Mouse (Mus musculus) heart, embryonic 13.5 days (tissue): Measurements from ENCODE around the gene Gpr146. TPM values are rescaled to one million over a fixed set of nuclear protein-coding genes. Genes with fewer than 3 reads are reported as not detected.
"Not testable (repeated sequence)": the region's sequence is repeated elsewhere in the genome, so short reads cannot be mapped to it uniquely, and the experiment has no call there.

Experiments
- ATAC-seq: fragments of 200-750 bp; cut with Nextera tagmentation; 2 replicates; pipeline ENCODE4 v1.8.0; 2017; ENCODE audit warnings: moderate TSS enrichment; ENCODE audit not compliant: insufficient number of reproducible peaks, low FRiP score, low TSS enrichment; ENCODE audit errors: extremely low read depth
- H3K27ac ChIP-seq: fragments of 300-500 bp; sonication (generic); replicated peaks from 2 replicates; pipeline ENCODE4 v1.5.1; 2015; ENCODE audit warnings: moderate library complexity, mild to moderate bottlenecking, inconsistent platforms
- H3K27me3 ChIP-seq: fragments of 300-500 bp; sonication (generic); replicated peaks from 2 replicates; pipeline ENCODE4 v1.6.1; 2015; ENCODE audit warnings: mild to moderate bottlenecking, inconsistent platforms
- H3K36me3 ChIP-seq: fragments of 300-500 bp; sonication (generic); 2 replicates; pipeline ENCODE4 v1.6.1; 2015; ENCODE audit warnings: mild to moderate bottlenecking, inconsistent platforms
- H3K4me1 ChIP-seq: fragments of 300-500 bp; sonication (generic); 2 replicates; pipeline ENCODE4 v1.6.1; 2015; ENCODE audit warnings: inconsistent platforms
- H3K4me2 ChIP-seq: fragments of 300-500 bp; sonication (generic); 2 replicates; pipeline ENCODE4 v1.6.1; 2015; ENCODE audit warnings: inconsistent platforms, mild to moderate bottlenecking, moderate library complexity
- H3K4me3 ChIP-seq: fragments of 300-500 bp; sonication (generic); 2 replicates; pipeline ENCODE4 v1.5.1; 2015; ENCODE audit warnings: moderate library complexity, mild to moderate bottlenecking, inconsistent platforms
- H3K9ac ChIP-seq: fragments of 300-500 bp; sonication (generic); 2 replicates; pipeline ENCODE4 v1.6.1; 2015; ENCODE audit warnings: inconsistent platforms, mild to moderate bottlenecking, moderate library complexity
- H3K9me3 ChIP-seq: fragments of 300-500 bp; sonication (generic); 2 replicates; pipeline ENCODE4 v1.6.1; 2016; ENCODE audit warnings: inconsistent platforms
- WGBS: fragments of 180-500 bp; shearing (Covaris S2); methylation state at CpG from one replicate; pipeline ENCODE4 v1.1.7; 2015; ENCODE audit warnings: mixed read lengths; 5-methylcytosine and 5-hydroxymethylcytosine counted together
- polyA plus RNA-seq: library from polyadenylated mRNA; unstranded; fragments of >200 nt; fragmentation: Nextera tagmentation; extraction: Ambion mirVana; gene quantifications from 2 replicates; pipeline ENCODE4 v1.2.1, GENCODE M21; 2015

The Gpr146 gene
- 7.0 and 8.8 TPM in 2 replicates for polyA plus RNA-seq

DNA sequence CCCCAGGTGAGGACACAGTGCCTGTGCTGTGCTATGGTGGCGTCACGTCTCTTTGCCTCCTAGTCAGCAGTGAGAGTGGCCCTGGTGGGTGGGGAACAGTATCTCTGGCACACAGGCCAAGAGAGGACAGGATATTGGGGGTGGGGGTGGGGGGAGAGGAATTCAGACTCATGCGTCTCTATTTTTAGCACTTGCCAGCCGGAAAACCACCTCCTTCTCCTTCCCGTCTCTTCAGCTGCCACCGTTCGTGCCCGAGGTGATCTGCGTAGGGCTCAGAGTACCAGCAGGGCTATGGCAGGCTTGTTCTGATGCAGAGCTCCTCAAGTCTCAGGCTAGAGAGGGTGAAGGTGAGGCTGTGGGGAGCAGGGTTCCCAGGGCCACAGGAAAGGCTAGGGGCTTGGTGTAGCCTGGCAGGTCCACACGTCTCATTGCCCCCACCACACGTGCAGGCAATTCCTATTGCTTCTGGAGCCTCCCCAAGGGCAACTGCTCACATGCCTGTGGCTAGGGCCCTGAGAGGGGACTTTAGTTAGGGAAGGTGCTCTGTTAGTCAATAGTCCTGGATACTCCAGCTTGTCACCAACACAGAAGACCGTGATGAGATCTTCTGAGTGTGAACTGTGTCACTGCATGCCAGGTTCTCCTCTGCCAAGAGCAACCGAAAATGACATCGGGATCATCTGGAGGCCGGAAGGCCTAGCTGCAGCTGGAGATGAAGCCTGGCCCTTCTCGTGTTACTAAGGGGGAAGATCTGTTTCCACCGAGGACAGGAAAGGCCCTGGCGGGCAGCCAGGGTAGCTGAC, at the start of gene Gpr146:
Gpr146 (plus strand) TSS at position 230 of the 803 bp plus-strand sequence.
- Histone ChIP-seq H3K36me3 (no peaks in the 10 kb centered on the region), H3K9ac (peak within 1 kb of the TSS; percentile 88), H3K4me3 (peak within 1 kb of the TSS; percentile 28), H3K4me2 (peak within 1 kb of the TSS; percentile 78), H3K9me3 (no peaks in the 10 kb centered on the region), H3K27me3 (no peaks in the 10 kb centered on the region), H3K27ac (peak within 1 kb of the TSS; percentile 96), H3K4me1 (peaks cover 72% of the 10 kb centered on the region)
- ATAC-seq: no peak
- WGBS: 16% methylated on average over 18 of the region's 18 CpGs

DNA sequence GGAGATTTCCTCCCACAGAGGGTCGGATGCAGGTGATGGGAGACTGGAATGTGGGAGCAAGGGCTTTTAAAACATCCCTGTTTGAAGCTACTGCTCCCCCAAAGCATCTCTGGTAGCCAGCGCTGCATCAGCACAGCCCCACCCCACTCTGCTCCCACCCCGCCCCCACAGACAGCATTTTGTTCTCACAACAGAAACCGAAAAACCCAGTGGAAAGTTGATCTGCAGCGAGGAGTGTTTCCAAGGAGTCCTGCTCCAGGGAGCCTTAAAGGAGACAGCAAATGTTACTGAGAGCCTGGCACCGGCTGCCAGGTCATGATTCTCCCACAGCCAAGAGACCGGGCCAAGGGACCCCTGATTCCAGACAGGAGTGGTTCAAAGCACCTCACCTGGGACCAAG, 46.7 kb upstream of the Gpr146 start:
- H3K27me3 ChIP-seq: peaks cover 46% of the 10 kb centered on the region
- H3K27ac ChIP-seq: no peak overlapping the region
- ATAC-seq: no peak
- H3K4me2 ChIP-seq: no peak overlapping the region
- no peak overlapping the region for H3K4me3 ChIP-seq
- H3K9me3 ChIP-seq: no peaks in the 10 kb centered on the region
- WGBS: 68% methylated on average over 7 of the region's 7 CpGs
- peaks cover 14% of the 10 kb centered on the region for H3K4me1 ChIP-seq
- H3K36me3 ChIP-seq: peaks cover 13% of the 10 kb centered on the region
- H3K9ac ChIP-seq: no peak overlapping the region

DNA sequence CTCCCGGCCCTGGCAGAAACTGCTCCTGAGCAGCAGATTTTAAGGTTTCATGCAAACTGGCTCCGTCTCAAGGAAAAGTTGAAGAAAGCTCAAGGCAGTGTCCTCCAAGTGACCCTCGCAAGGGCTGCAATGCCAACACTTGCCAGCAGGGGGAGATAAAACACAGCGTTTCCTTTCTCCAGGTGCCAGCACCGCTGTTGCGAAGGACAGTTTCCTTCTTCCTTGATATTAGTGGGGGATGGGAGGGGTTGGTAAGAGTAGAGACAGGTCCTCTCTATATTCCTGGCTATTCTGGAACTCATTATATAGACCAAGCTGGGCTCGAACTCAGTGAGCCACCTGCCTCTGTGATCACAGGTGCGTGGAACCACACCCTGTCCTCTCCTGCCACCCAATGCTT, 45.8 kb upstream of the Gpr146 start:
- ATAC-seq: no peak
- H3K4me3 ChIP-seq: no peak overlapping the region
- peaks cover 13% of the 10 kb centered on the region for H3K4me1 ChIP-seq
- no peak overlapping the region for H3K27ac ChIP-seq
- no peak overlapping the region for H3K9ac ChIP-seq
- H3K4me2 ChIP-seq: no peak overlapping the region
- H3K27me3 ChIP-seq: peaks cover 37% of the 10 kb centered on the region
- H3K9me3 ChIP-seq: no peaks in the 10 kb centered on the region
- WGBS: 20% methylated on average over 8 of the region's 8 CpGs
- peaks cover 22% of the 10 kb centered on the region for H3K36me3 ChIP-seq

DNA sequence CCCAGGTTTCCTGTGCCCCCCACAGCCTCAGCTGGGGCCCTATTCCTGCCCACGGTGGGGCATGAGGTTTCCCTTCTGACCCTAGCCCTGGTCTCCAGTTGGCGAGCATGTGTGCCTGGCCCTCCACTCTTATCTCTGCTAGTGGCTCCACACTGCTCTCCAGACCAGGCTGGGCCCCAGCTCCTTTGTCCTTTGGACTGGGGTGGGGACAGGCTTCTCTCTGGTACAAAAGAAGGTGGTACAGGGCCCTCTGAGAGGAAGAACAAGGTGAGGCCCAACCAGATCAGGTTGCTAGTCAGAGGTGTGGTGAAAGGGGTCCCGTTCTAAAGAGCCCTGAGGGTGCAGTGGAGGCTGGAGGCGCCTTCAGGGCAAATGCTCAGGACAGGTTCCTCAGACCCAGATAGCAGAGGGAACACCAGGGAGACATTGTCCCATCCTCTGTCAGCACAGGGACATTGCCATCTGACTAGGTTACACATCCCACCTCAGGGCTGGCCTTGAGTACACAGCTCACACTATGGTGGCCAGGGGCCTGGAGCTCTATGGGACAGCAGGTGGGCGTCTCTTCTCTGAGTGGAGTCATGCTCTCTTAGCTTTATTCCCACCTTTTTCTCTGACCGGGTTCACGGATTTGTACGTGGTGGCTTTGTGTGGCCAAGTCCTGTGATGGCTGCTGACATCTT, 44.8 kb upstream of the Gpr146 start:
- no peaks in the 10 kb centered on the region for H3K9me3 ChIP-seq
- peaks cover 32% of the 10 kb centered on the region for H3K36me3 ChIP-seq
- no peak overlapping the region for H3K4me3 ChIP-seq
- H3K9ac ChIP-seq: peak overlapping the region; percentile 48; the same call in 1 of the 2 replicates
- peaks cover 27% of the 10 kb centered on the region for H3K27me3 ChIP-seq
- no peak; the same call in 1 of the 2 replicates for ATAC-seq
- no peak overlapping the region for H3K27ac ChIP-seq
- H3K4me1 ChIP-seq: peaks cover 21% of the 10 kb centered on the region
- no peak overlapping the region for H3K4me2 ChIP-seq
- WGBS: 65% methylated on average over 8 of the region's 8 CpGs

DNA sequence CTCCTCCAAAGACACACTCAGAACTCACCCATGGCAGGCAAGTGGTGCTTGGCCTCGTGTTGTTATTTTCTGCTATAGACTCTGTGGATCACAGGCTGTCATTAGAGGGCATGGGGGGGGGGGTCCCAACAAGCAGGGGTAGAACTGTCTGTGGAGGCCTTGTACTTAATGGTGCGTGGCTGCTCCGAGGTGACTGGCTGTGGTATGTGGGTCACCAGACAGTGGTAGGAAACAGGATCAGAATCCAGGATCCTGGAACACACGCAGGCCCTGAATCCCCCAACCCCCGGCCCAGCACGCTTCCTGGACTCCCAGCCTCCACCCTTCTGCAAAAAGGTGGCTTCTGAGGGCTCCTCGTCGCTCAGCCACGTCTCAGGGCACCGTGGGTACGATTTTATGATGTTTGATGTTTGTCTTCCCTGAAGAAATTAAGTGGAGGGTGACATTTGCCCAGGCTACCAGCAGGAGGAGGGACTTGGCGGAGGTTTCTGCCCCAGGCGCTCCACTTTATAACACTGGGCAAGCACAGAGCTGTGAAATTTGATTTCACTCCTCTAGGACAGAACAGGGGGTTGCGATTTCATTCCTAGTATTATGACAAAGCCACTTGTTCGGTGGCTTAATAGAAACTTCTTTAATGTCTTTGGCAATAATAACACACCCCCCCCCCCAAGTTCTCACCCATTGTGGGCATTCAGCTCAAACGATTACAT, 44.0 kb upstream of the Gpr146 start:
- Histone ChIP-seq H3K9me3 (no peaks in the 10 kb centered on the region), H3K9ac (no peak overlapping the region), H3K4me3 (no peak overlapping the region), H3K36me3 (peaks cover 37% of the 10 kb centered on the region), H3K4me2 (no peak overlapping the region), H3K4me1 (peaks cover 28% of the 10 kb centered on the region), H3K27ac (no peak overlapping the region), H3K27me3 (peaks cover 25% of the 10 kb centered on the region)
- ATAC-seq: no peak
- WGBS: 84% methylated on average over 16 of the region's 16 CpGs

DNA sequence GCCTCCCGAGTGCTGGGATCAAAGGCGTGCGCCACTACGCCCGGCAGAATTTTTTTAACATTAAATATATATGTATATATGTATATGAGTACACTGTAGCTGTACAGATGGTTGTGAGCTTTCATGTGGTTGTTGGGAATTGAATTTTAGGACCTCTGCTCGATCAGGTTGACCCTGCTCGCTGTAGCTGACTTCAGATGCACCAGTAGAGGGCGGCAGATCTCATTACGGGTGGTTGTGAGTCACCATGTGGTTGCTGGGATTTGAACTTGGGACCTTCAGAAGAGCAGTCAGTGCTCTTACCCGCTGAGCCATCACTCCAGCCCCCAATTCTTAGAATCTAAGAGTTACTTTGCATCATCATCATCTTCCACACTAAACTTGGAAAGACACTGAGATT, 43.1 kb upstream of the Gpr146 start:
- H3K4me1 ChIP-seq: peaks cover 37% of the 10 kb centered on the region
- not testable (repeated sequence) for H3K4me3 ChIP-seq, H3K4me2 ChIP-seq, H3K9ac ChIP-seq, H3K27ac ChIP-seq, ATAC-seq, H3K9me3 ChIP-seq
- H3K27me3 ChIP-seq: peaks cover 17% of the 10 kb centered on the region
- 83% methylated on average over 10 of the region's 10 CpGs for WGBS
- H3K36me3 ChIP-seq: peaks cover 45% of the 10 kb centered on the region

DNA sequence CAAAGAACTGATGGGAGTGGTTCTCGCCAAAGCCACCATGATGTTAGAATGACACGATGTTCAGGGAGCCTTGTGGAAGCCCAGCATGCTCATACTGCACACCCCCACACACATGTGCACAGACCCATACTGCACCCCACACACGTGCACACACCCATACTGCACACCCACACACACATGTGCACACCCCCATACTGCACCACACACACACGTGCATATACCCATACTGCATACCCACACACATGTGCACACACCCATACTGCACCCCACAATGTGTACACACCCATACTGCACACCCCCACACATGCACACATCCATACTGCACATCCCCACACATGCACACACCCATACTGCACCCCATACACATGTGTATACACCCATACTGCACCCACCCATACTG, 41.9 kb upstream of the Gpr146 start:
- no peak for ATAC-seq
- WGBS: 79% methylated on average over 4 of the region's 4 CpGs
- H3K27ac ChIP-seq: no peak overlapping the region
- H3K9me3 ChIP-seq: no peaks in the 10 kb centered on the region
- 0 out of 2 replicates have a peak, but pooled peaks cover 7% of the 10 kb centered on the region for H3K27me3 ChIP-seq
- no peak overlapping the region for H3K4me2 ChIP-seq
- H3K9ac ChIP-seq: no peak overlapping the region
- H3K36me3 ChIP-seq: peaks cover 57% of the 10 kb centered on the region
- no peak overlapping the region for H3K4me3 ChIP-seq
- peaks cover 50% of the 10 kb centered on the region for H3K4me1 ChIP-seq

DNA sequence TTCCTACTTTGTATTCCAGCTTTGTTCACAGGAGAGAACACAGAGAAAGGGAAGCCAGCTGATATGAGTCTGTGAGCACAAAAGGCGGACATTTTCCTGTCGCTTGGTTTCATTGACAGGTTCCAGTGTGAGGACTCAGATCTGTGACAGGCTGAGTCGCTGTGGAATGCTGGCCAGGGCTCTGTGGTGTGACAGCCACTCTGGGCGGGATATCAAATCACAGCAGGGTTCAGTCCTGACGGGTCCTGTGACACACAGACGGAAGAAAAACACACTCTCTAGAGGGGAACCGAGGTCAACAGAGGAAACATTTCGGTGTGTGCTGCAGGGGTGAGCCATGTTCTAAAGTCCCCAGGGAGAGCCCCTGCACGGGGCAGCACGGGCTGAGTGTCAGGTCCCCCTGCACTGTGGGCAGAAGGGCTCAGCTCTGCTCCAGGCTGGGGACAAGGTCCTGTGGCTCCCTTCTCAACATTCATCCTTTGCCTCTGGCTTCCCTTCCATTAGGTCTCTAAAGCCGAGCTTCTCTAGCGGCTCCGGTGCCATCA, 39.6 kb upstream of the Gpr146 start:
- H3K9ac ChIP-seq: peak overlapping the region; percentile 57; the same call in 1 of the 2 replicates
- ATAC-seq: peak; percentile 59; the same call in 1 of the 2 replicates
- no peaks in the 10 kb centered on the region for H3K27me3 ChIP-seq
- H3K4me1 ChIP-seq: peaks cover 41% of the 10 kb centered on the region
- peaks cover 78% of the 10 kb centered on the region for H3K36me3 ChIP-seq
- H3K27ac ChIP-seq: peak overlapping the region; percentile 88
- no peaks in the 10 kb centered on the region for H3K9me3 ChIP-seq
- 34% methylated on average over 13 of the region's 13 CpGs for WGBS
- H3K4me3 ChIP-seq: peak overlapping the region; percentile 9; the same call in 1 of the 2 replicates
- H3K4me2 ChIP-seq: peak overlapping the region; percentile 36

DNA sequence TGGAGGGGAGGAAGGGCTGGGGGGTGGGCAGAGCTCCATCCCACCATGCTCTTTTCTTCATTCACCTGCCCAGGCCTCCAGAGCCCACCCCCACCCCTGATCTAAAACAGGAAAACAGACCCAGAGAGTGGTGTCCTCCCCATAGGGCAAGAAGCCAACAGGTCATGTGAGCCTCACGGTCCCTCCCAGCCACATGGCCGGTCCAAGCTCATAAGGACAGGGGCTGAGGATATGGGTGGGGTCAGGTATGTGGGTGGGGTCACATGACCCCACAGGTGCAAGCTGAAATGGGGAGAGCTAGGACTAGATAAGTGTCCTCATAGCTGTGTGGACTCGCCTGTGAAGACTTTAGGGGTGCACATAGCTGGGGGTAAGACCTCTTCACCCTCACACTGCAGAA, 39.1 kb upstream of the Gpr146 start:
- peaks cover 44% of the 10 kb centered on the region for H3K4me1 ChIP-seq
- no peak for ATAC-seq
- H3K36me3 ChIP-seq: peaks cover 79% of the 10 kb centered on the region
- no peaks in the 10 kb centered on the region for H3K9me3 ChIP-seq
- peak overlapping the region; percentile 88 for H3K27ac ChIP-seq
- H3K4me3 ChIP-seq: peak overlapping the region; percentile 9; the same call in 1 of the 2 replicates
- WGBS: 47% methylated on average over 3 of the region's 3 CpGs
- H3K4me2 ChIP-seq: peak overlapping the region; percentile 36
- H3K27me3 ChIP-seq: no peaks in the 10 kb centered on the region
- H3K9ac ChIP-seq: peak overlapping the region; percentile 57; the same call in 1 of the 2 replicates

DNA sequence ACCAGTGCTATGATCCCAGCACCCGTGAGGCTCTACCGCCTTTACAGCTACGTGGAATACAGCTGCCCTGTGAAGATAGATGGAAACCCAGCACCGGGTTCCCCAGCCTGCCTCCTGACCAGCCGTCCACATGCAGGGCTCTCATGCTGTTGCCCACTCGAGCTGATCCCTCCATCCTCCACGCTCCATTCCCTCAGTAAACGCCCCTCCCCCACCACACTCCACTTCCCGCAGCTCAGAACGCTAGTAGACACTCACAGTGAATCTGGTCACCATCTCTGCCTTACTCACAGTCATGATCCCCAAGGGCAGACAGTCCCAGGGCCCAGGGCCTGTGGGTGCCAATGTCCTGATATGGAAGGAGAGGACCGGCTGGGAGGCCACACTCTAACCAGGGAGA, 38.6 kb upstream of the Gpr146 start:
- H3K4me3 ChIP-seq: no peak overlapping the region
- 66% methylated on average over 11 of the region's 11 CpGs for WGBS
- peak overlapping the region; percentile 88; the same call in 1 of the 2 replicates for H3K27ac ChIP-seq
- peaks cover 79% of the 10 kb centered on the region for H3K36me3 ChIP-seq
- H3K9ac ChIP-seq: peak overlapping the region; percentile 2; the same call in 1 of the 2 replicates
- ATAC-seq: no peak
- no peak overlapping the region for H3K4me2 ChIP-seq
- no peaks in the 10 kb centered on the region for H3K9me3 ChIP-seq
- H3K27me3 ChIP-seq: no peaks in the 10 kb centered on the region
- H3K4me1 ChIP-seq: peaks cover 49% of the 10 kb centered on the region
